Mouse (Mus musculus) granulocyte monocyte progenitor cell, adult 5-6 weeks (primary cell): Measurements from ENCODE around the gene Senp7. TPM values are rescaled to one million over a fixed set of nuclear protein-coding genes. Genes with fewer than 3 reads are reported as not detected.

Source experiments
- total RNA-seq, 2 experiments: library from RNA; stranded (forward) in 1 of 2; stranded (reverse) in 1 of 2; fragments of 200-712, 200-1000 nt in 1 of 2; fragments of >200 nt in 1 of 2; fragmentation: Nextera tagmentation in 1 of 2; gene quantifications; 2 replicates each; pipeline ENCODE4 v1.2.3; 2014 to 2017

Gene Senp7
- total RNA-seq, 2 experiments from 2014 or later = 19.7 to 41.5 TPM

Other genes with a start within 250 kb of the Senp7 start
- gene Nfkbiz, start 209.4 kb upstream of the Senp7 start, total RNA-seq (2014; fragmentation: Nextera tagmentation) = 3.4 and 5.0 TPM in 2 replicates
- 16.2 and 16.4 TPM in 2 replicates for gene Nfkbiz, start 209.4 kb upstream of the Senp7 start, total RNA-seq (2017)
- gene Nxpe3, start 153.1 kb upstream of the Senp7 start, total RNA-seq (2014; fragmentation: Nextera tagmentation) = 4.9 and 7.3 TPM in 2 replicates
- 4.2 and 6.1 TPM in 2 replicates for gene Nxpe3, start 153.1 kb upstream of the Senp7 start, total RNA-seq (2017)
- gene Cep97, start 113.5 kb upstream of the Senp7 start, total RNA-seq (2014; fragmentation: Nextera tagmentation) = 15.2 and 16.5 TPM in 2 replicates
- 17.0 and 25.5 TPM in 2 replicates for gene Cep97, start 113.5 kb upstream of the Senp7 start, total RNA-seq (2017)
- 1,672 and 1,793 TPM in 2 replicates for gene Rpl24, start 82.1 kb upstream of the Senp7 start, total RNA-seq (2014; fragmentation: Nextera tagmentation)
- gene Rpl24, start 82.1 kb upstream of the Senp7 start, total RNA-seq (2017) = 1,306 and 1,376 TPM in 2 replicates
- gene Zbtb11, start 74.5 kb upstream of the Senp7 start, total RNA-seq (2014; fragmentation: Nextera tagmentation) = 28.3 and 30.6 TPM in 2 replicates
- 41.1 and 48.1 TPM in 2 replicates for gene Zbtb11, start 74.5 kb upstream of the Senp7 start, total RNA-seq (2017)
- 92.3 and 115 TPM in 2 replicates for gene Pcnp, start 18.6 kb upstream of the Senp7 start, total RNA-seq (2014; fragmentation: Nextera tagmentation)
- gene Pcnp, start 18.6 kb upstream of the Senp7 start, total RNA-seq (2017) = 120 and 143 TPM in 2 replicates
- gene Trmt10c, start 10.5 kb upstream of the Senp7 start, total RNA-seq (2014; fragmentation: Nextera tagmentation) = 24.1 and 26.0 TPM in 2 replicates
- gene Trmt10c, start 10.5 kb upstream of the Senp7 start, total RNA-seq (2017) = 38.0 and 49.4 TPM in 2 replicates
- gene Impg2, start 156.0 kb downstream of the Senp7 start, total RNA-seq (2014; fragmentation: Nextera tagmentation) = 0.15 and 0.32 TPM in 2 replicates
- 0.09 TPM in 1 of 2 replicates, not detected in the other for gene Impg2, start 156.0 kb downstream of the Senp7 start, total RNA-seq (2017)